Mouse (Mus musculus) left cerebral cortex, adult 11 months (tissue): ENCODE measurements around the gene Slc29a3.
"Not testable (repeated sequence)": the region's sequence is repeated elsewhere in the genome, so short reads cannot be mapped to it uniquely, and the experiment has no call there.

ENCODE experiments used
- DNase-seq: peaks from one replicate; pipeline ENCODE4 v3.0.0; 2022; ENCODE audit warnings: low spot score

Slc29a3 gene

DNA sequence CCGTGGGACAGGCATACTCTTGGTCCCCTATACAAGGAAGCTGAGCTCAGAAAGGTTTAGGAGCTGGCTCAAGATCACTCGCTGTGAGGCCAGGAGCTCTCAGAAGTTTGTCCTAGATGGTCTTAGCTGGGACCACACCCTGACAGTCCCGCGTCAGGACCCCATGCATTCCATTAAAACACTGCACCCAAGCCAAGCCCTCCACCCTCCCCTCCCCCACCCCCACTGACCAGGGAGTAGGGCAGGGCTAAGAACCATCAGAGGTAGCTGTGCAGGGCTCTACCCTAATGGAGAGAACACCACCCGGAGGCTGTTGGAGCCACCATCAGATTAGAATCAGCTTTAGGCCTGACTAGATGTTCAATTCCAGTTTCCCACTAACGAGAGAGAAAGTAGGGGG, 28.1 kb downstream of the Slc29a3 start:
- DNase-seq: no peak

DNA sequence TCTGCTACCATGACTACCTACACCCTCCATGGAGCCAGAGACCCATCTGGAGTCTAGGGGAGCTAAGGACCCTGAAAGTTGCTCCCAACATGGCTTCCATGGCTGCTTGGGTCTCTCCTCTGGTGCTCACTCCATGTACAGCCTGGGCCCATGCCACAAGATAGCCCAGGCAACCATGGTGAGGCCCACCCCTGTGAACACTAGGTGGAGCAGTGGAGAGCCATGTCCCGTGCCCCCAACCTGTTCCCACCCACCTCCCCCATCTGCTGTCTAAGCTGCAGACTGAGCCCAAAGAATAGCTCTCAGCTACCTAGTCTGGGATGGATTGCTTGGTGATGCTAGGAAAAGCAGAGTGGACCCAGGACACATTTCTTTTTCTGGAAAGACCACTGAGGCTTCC, 29.2 kb downstream of the Slc29a3 start:
- DNase-seq: no peak

DNA sequence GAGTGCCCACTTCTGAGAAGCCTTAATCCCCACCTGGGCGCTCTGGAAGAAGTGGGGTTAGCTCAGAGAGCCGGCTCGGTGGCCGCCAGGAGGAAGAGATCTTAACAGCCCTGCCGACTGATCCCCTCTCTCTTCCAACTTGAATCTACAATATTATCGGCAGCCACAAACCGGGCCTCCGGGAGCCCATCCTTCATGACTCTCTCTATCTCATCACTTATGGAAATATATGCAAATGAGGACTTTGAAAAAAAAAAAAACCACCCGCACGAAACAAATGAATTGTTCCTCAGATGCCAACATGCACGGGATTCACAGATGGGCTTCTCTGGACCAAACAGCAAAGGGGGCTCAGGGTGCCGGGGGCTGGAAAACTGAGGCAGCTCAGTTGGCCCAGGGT, 31.0 kb downstream of the Slc29a3 start:
- DNase-seq: no peak

DNA sequence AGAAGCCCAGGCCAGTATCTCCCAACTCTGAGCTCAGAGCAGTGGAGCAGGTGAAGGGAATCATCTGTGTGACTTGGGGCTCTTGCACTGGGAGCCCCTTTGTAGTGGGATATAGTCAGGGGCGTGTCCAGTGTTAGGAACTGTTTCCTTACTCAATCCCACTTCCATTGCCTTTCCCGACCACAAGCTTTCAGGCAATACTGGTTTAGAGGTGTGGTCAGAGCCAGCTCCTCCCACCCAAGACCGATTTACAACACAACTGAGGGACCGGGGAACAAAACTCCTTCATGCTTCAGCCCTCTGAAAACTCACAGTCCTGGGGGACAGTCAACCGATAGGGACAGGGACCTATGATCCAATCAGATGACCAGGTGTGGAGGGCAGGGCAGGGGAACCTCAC, 32.1 kb downstream of the Slc29a3 start:
- no peak for DNase-seq

DNA sequence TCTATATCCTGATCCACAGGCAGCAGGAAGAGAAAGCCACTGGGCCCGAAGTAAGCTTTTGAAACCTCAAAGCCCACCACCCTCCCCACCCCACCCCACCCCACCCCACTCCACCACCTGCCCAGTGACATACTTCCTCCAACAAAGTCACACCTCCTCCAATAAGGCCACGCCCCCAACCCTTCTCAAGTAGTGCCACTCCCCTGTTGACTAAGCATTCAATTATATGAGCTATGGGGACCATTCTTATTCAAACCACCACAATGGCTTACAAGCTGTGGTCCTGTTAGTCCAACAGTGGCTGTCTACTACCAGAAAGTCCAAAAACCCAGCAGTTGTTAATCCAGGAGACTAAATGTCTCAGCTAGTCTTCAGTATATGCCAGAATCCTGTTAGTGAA, 34.1 kb downstream of the Slc29a3 start:
- DNase-seq: no peak

DNA sequence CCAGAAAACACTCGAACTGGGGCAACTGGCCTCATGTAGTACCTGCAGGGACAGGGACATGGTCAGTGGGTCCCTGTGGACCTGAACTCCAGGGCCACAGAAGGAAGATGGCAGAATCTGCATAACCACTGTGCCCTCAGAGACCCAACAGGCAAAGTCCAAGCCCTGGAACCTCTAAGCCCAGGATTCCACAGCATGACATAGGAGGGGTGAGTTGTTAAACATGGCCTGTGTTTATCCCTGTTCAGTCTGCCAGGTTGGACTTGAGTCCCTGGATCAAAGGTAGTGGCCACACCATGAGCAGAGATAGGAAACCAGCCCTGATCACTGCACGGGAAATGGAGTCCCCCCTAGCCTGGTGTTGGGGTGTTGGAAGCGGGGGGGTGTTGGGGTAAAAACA, 36.1 kb downstream of the Slc29a3 start:
- no peak for DNase-seq

DNA sequence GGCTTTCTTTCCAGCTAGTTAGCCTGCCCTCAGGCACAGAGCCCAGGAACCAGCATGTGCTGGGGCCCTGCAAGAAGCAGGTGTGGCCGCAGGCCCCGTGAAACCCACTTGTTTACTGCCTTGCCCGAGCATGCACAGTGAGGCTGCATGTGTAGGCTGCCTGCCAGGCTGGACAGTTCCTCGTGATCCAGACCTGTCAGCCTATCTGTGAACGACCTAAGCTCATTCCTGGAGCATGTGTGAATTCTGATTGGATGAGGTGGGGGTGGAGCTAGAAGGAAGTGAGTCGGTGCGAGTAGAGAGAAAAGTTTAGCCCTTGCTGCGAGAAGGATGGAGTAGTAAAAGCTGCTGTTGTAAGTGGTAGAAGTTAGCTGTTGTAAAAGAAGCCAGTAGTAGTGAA, 40.3 kb downstream of the Slc29a3 start:
- DNase-seq: not testable (repeated sequence)

DNA sequence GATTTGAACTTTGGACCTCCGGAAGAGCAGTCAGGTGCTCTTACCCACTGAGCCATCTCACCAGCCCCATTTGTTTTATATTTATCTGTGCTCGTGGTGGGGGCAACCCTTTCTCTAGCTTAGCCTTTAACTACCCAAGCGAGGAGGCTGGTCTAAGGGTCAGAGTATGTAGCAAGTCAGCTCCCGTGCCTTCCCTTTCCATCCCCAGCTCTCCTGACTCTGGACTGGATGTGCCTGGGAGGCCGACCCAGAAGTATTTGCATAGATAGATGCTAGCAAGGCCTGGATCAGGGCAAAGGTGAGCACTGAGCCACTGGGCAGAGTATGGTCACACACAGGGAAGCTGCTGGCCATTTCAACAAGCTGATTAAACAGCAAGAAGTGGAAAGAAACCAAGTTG, 43.8 kb downstream of the Slc29a3 start:
- DNase-seq: no peak

DNA sequence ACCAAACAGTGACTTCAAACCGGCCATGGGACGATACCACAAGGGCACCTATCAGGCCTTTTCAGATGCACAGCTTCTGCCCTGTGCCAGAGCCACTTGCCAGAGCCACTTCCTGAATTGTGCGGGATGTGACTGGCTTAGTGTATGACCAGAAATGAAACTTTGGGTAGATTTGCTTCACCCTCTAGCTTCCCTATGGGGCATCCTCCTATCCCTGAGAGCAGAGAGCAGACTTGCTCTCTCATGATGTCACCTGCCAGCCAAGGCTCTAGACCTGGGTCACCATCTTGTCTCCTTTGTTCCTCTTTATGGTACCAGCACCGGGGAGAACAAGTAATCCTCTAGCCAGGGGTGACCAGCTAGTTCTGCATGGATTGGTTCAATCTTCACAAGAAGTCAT, 46.3 kb downstream of the Slc29a3 start:
- no peak for DNase-seq

DNA sequence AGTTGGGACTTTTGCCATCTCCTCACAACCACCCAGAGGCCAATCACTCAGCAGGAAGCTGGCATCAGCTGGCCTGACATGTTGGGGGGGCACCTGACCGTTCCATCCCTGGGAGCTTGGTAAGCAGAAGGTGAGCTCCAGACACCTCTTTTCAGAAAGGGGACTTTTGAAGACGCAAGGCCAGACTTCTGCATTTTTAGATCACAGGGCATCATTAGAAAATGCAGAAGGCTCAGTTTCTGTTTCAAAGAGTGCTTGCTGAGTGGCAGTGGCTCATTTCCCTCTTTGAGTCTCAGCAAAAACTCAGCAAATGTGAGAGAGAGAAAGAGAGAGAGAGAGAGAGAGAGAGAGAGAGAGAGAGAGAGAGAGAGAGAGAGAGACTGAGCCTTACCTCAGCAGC, 47.5 kb downstream of the Slc29a3 start:
- no peak for DNase-seq

DNA sequence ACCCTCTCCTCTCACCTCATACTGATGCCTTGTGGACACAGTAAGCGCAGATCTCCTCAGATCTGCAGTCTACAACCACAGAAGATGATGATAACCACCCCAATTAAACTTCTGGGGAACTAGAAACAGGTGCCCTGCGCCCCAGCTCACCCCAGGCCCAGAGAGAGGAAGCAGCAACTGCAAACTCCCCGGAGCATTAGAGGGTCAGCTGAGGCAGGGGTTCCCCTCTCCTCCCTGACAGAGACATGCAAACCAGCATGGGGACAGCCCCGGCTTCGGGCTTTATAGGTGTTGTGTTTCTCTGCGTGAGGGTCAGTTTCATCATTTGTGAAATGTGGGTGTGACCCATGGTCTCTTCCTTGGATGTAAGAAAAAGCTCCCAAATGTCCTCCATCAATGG, 54.8 kb downstream of the Slc29a3 start:
- no peak for DNase-seq

DNA sequence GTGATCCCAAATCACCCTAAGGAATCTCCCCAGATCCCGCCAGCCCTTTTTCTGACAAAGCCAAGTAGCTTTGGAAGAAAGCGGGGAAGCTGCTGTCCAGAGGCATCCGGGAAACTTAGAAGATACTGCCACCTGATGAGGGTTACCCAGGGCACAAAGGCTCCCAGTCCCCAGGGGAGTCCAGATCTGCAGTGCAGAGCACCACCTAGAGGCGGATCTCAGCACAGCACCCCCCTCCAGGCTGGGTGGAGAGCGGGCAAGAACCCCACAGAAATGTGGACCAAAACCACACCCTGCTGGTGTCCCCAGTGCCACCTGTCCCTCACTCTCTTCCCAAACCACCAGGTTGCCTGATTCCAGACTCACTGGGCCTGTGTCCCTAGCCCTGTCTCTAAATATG, 55.6 kb downstream of the Slc29a3 start:
- DNase-seq: peak; percentile 43

DNA sequence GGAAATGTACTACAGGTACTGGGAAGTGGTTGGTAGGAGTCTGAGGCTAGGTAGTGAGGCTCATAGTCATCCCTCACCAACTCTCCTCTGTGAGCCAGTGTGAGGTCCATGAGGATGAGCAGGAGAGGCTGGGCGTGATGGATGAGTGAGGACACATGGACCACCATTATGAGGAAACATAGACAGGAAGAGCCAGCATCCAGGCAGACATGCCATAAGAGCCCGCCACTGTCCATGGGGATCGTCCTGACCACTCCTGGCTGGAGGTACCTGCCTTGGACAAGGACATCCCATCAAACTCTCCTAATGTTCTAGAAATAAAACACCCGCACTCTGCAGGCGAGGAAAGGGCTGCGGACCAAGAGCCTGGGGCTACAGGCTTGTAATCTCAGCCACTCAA, 56.2 kb downstream of the Slc29a3 start, which contains the start of gene Cdh23:
Cdh23 (minus strand) TSS at position 101 of the 400 bp plus-strand sequence.
- DNase-seq: no peak

DNA sequence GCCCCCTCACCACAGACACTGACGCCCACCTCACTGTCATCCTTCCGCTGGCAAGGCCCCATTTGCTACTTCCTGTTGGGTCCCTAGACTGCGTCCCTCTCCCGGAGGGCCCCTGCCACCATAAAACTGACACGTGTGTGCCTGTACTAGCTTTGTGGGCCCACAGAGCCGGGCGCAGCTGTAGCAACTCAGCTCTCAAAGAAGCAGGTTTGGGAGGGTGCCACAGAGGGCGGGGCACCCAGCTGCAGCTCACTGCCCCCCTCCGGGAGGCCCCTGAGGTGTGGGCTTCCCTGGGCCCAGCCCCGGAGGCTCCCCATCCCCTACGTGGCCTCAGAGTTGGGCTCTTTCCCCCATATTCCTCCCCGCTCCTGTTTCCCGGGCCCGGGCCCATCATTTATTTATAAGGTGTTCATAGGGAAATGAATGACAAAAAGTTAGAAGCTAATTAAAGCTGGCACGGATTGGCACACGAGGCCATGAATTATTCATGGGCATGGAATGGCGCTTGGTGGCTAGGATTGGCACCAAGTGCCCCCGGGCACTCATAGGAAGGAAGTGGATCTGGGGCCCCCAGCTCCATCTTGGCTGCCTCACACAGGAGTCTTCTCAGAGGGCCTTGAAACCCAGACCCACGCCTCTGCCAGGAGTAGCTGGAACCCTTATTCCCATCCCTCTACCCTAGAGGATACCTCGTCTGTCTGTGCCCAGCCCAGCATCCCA, 60.8 kb downstream of the Slc29a3 start:
- no peak for DNase-seq

DNA sequence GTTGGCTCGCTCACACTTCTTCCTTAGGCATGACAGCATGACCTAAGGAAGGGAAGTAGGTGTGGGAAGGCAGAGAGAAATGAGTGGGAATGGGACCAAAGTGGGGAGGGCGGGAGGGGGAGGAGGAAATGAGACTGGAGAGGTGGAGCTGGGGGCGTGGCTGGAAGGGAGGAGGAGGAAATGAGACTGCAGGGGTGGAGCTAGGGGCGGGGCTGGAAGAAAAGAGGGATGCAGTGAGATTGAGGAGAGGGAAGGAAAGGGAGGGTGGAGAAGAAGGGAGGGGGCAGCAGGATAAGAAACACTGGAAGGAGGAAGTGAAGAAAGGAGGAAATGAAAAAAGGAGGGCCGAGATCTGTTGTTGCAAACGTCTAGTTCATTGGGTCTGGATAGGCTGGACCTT, 61.6 kb downstream of the Slc29a3 start:
- DNase-seq: no peak

DNA sequence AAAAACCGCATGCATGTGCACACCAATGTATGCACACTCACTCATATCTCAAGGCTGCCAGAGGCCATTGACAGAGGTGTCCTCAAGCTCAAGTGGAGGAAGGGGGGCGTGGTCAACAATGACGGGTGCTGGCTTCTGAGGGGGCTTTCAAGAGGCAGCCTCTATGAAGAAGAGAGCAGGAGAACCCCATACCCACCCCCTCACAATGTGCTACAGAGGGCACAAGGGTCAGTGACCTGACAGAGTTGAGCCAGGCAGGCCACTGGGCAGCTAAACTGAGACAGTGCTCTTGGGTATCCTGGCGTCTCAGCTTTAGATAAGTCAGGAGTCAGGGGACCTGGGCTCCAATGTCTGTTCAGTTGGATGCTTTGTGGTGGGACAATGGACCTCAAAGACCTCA, 63.2 kb downstream of the Slc29a3 start:
- no peak for DNase-seq

DNA sequence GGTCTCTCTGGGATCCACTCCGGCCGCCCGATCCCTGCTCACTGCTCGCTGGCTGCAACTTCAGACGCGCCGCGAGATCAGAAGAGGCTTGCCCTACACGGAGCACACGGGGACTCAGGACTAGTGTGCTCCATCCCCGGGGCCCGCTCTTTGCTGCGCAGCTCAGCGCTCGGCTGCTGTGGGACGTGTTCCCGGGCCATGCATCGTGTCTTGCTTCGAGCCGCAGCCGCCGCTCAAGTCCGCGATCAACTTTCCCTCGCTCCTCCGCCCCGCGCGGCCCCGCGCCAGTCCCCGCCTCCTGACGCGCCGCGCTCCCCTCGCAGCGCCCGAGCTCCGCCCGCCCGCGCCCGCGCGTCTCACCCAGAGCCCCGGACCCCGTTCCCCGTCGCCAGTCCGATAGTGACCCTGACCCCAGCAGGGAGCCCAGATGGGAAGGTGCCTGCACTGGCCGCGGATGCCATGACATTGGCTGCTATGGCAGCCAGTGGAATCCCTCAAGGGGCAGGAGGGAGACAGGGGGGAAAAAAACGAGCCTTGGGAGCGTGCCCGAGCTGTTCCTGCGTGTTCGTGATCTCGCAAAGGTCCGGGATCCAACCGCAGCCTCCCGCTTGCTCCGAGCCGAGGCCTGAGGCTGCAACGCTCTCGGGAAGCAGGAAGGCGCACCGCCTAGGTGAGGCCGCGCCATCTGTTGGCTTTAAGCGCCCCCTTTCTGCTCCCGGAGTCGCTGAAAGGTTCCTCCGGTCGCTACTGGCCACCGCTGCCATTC, 65.4 kb downstream of the Slc29a3 start:
- DNase-seq: no peak

DNA sequence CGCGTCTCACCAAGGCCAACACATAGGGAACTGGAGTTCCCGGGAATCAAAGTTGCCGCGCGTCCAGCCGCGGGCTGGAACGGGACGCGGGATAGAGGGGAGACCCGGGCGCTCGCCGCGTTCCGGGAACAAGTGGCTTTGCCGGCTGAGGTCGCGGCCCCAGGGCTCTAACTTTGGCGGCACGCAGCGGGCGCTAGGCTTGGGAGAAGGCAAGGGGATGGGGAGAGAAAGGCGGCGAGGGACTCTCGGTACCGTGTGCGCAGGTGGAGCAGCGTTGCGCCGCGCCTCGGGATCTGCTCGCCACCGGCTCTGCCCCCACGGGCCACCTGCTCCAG, 66.0 kb downstream of the Slc29a3 start:
- DNase-seq: no peak

DNA sequence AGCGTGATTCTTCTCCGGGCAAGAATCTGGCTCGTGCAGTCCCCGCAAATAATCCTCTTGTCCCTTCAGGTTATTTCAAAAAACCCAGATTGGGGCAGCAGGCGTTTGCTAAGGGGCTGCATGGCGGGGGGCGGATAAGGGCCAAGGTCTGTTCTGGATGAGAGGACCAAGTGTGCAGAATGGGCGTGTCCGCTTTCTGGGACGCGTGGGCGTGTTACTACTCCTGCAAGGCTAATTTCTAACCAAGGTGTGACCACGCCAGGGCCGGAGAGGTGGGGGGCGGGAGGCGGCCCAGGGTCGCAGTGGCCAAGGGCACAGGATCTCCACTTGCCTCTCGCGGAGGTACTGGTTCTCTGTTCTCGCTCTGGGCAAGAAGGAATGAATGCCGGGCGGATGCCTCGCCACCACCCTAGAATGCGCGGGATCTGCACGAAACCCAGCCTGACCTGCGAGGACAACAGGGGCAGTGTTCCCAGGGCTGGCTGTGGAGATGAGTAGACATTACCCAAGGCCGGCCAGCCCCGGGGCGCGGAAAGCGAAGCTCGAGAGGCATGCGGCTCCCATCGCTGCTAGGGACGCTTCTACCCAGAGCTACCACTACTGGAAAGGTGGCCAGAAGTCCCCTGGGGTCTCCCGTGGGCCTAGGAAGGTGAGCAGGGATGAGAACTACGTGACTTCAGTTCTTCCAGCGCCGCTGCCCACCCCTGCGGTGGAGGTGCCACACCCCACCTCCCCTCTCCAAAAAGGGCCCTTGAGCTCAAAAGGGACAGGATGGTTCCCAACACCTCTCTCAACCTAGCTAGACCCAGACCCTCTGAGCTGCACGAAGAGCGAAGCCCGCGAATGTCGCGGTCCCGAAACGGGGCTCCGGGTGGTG, 66.6 kb downstream of the Slc29a3 start:
- no peak for DNase-seq

DNA sequence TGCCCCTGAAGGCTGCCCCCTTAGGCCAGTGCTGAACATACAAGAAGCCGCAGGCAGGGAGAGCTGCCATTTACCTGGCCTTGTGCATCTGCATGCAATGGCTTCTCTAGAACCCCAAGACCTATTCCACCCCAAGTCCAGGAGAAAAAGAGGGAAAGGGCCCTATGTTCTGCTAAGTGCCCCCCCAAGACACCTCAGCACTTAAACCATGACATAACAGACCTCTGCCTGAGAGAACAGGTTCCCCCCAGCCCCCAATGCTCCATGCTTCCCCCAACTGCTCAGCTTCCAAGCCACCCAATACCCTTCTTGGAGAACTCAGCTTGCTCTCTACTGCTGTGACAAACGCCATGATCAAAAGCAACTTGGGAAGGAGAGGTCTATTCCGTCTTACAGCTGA, 73.7 kb downstream of the Slc29a3 start:
- DNase-seq: no peak

DNA sequence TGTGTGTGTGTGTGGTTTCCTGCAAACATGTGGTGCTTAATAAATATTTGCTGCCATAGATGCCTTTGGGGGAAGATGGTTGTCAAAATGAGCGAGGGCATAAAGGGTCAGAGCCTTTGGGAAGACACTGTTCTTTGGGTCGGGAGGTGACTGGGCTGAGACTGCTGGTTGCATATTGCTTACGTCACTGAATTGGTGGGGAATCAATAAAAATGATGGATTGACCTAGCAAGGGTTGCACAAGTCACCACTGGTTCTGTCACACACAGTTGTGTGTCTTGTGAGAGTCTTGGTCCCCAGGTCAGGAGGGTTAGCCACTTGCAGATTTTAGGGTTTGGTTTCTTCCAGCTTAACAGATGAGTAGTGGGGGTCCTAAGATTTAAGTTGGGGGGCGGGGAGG, 75.3 kb downstream of the Slc29a3 start:
- DNase-seq: no peak

DNA sequence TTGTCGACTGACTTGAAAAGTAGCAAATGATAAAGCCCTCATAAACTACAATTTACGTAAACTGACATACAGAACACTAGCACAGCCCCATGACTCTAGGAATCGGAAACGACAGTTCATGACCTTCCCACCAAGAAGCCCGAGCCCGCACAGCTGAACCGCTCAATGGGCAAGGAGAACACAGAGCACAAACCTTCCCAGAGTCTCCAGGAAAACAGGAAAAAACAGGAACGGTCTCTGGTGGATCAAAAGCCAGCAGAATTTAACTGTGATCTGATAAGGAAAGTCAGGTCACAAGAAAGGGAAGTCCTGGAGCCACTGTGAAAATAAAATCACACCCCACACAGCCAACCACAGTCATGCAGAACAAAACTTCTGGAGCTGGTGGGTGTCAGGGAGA, 82.4 kb downstream of the Slc29a3 start:
- DNase-seq: no peak

DNA sequence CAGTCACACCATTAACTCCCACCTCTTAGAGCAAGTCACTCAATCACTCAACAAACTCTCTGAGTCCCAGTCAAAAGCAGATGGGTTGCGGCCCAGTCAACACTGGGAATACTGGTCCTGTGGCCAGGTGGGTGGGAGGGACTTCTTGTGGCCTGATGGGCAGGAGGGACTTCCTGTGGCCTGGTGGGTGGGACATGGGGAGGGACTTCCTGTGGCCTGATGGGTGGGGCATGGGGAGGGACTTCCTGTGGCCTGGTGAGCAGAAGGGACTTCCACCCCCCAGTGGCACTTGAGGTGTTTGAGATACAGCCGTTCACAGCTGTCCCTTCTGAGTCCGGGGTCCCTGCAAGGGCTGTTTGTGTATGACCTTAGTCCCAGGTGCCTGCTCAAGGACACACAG, 84.0 kb downstream of the Slc29a3 start:
- no peak for DNase-seq
